Comparison of ENCODE assay signal across 18 mouse cellular contexts in the genomic region with DNA sequence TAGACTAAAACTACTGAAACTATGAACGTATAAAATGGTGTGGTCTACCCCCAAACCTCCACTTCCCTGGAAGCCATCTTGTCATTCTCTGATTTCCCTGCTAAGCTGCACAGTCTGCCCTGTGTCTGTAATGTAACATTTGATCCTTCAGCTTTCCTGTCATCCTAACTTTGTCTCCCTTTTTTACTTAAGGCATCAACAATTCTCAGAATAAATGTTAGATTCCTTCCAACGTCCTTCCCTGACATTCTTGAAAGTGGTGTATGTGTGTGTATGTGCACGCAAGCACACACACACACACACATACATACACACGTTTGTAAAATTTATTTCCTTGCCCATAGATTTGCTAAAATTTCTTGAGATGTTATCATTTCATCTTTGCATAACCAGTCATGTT. TPM values are rescaled to one million over a fixed set of nuclear protein-coding genes. Genes with fewer than 3 reads are reported as not detected.
"Had no signal": no experiment of that assay in that cellular context is flagged by ENCODE, and none has a peak within 500 bp of the region (broad histone marks: within the 10 kb centered on the region; RNA-seq: fewer than 3 reads in every experiment).

No protein-coding gene starts in this region.

- H3K4me2 ChIP-seq: liver, embryonic 12.5 days; lung, embryonic 14.5 days; midbrain, embryonic 11.5 days; midbrain, embryonic 13.5 days; midbrain, embryonic 15.5 days; neural tube, embryonic 13.5 days; neural tube, embryonic 15.5 days had no signal

- H3K4me3 ChIP-seq: liver, embryonic 12.5 days; megakaryocyte, embryonic 14.5 days; midbrain, embryonic 13.5 days; midbrain, embryonic 15.5 days; neural tube, embryonic 13.5 days; neural tube, embryonic 15.5 days had no signal

- H3K27me3 ChIP-seq: liver, embryonic 12.5 days; megakaryocyte, embryonic 14.5 days; midbrain, embryonic 13.5 days; midbrain, embryonic 15.5 days; neural tube, embryonic 13.5 days; neural tube, embryonic 15.5 days had no signal

- DNase-seq: lung, adult 18-20 months; lung, embryonic 14.5 days; lung, postnatal 10 days; lung, postnatal 4 days; retina, postnatal 1 day; right cerebral cortex, adult 18-20 months; right cerebral cortex, postnatal 25 days; thymus, adult 18-20 months; thymus, postnatal 14 days; thymus, postnatal 36 days had no signal

- H3K9me3 ChIP-seq: liver, embryonic 12.5 days; megakaryocyte, embryonic 14.5 days; midbrain, embryonic 13.5 days; midbrain, embryonic 15.5 days; neural tube, embryonic 13.5 days; neural tube, embryonic 15.5 days had no signal

- H3K9ac ChIP-seq: liver, embryonic 12.5 days; liver, embryonic 14.5 days; lung, embryonic 14.5 days; midbrain, embryonic 13.5 days; midbrain, embryonic 15.5 days; neural tube, embryonic 13.5 days; neural tube, embryonic 15.5 days had no signal

- H3K4me1 ChIP-seq: midbrain, embryonic 13.5 days had no signal

- ATAC-seq: liver, embryonic 12.5 days; midbrain, embryonic 13.5 days; midbrain, embryonic 15.5 days had no signal

- H3K36me3 ChIP-seq: midbrain, embryonic 13.5 days; midbrain, embryonic 15.5 days; neural tube, embryonic 13.5 days; neural tube, embryonic 15.5 days had no signal

- H3K27ac ChIP-seq: liver, embryonic 12.5 days; liver, embryonic 14.5 days; midbrain, embryonic 13.5 days; midbrain, embryonic 15.5 days; neural tube, embryonic 13.5 days; neural tube, embryonic 15.5 days had no signal

RNA-seq across cellular contexts. Expression of a gene that starts 44.5 kb away (rescaled TPM):
- polyA plus RNA-seq: liver, embryonic 12.5 days; neural tube, embryonic 15.5 days had no signal
